Mouse (Mus musculus): ENCODE results near the gene Armh3. TPM values are rescaled to one million over a fixed set of nuclear protein-coding genes. Genes with fewer than 3 reads are reported as not detected.

The Armh3 gene
- polyA plus RNA-seq, 1 experiment: 15.3 TPM

DNA sequence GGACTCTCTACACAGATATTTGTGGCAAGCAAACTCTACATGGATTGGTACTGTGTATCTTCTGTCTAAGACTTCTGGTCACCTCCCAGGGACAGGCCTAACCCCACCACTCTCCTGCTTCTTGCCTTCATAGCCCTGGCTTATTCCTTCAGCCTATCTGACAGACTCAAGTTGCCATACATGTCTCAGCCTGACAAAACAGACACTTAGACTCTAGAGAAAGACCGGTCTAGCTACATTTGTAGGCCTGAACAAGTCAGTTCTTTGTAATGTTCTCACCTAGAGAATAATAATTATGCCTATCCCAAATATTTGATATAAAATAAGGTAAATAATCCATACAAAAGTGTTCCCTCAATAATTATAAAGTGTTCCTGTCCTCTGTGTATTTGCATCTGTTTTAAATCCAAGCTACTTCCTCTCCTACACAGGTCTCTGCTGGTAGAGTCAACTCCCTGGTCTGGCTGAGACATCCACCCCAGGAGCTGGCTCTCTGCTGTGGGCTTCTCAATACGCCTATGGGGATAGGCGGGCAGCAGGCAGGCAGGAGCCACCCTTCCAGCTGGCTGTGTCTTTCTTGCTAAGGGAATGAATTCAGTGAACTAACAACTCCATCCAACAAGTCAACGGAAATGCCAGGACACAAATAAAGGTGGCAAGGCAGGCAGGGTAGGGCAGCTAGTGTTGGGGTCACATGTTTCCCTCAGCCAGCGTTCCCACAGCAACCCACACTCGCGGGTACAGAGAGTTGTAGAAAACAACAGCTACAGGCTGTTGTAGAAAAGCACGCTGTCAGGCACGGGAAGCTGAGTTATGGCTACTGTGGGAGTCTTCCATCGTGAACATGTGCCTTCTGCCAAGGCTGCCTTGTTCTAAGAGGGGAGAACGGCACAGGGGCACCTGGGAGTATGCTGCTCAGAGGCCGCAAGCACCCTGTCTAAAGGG is 161.0 kb downstream of the Armh3 start:
- H3K4me1 ChIP-seq (ENCODE audit: control insufficient read depth, insufficient read depth, low read length): no peaks in the 10 kb centered on the region
- no peak overlapping the region for H3K27ac ChIP-seq (ENCODE audit: insufficient read depth, low read length)
- TF ChIP-seq CTCF (IDR thresholded peaks at IDR 0.05; ENCODE audit: borderline replicate concordance, insufficient read depth, low read length) (no peak), POLR2A (IDR thresholded peaks at IDR 0.05; ENCODE audit: low read depth, low read length) (no peak)
- no peak overlapping the region for H3K4me3 ChIP-seq (ENCODE audit: insufficient read depth, low read length)

DNA sequence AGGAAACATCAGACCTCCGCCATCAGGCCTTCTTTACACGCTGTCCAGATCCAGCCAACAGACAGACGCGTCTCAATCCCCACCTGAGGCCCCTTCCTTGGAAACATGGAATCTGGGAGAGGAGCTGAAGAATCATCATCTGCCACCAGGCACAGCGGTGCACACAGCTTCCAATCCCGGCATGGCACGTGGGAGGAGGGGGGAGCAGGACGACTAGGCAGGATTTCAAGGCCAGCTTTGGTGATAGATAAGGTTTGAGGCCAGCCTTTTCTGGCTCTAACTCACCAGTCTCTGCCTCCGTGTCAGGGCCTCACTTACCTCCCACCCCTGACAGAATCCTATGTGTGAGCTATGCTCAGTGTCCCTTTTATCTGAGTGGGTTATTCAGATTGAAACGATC is 162.8 kb downstream of the Armh3 start:
- no peaks in the 10 kb centered on the region for H3K4me1 ChIP-seq (ENCODE audit: control insufficient read depth, insufficient read depth, low read length)
- no peak overlapping the region for H3K27ac ChIP-seq (ENCODE audit: insufficient read depth, low read length)
- H3K4me3 ChIP-seq (ENCODE audit: insufficient read depth, low read length): no peak overlapping the region
- no peak for TF ChIP-seq POLR2A (IDR thresholded peaks at IDR 0.05; ENCODE audit: low read depth, low read length)
- TF ChIP-seq CTCF (IDR thresholded peaks at IDR 0.05; ENCODE audit: borderline replicate concordance, insufficient read depth, low read length): no peak

DNA sequence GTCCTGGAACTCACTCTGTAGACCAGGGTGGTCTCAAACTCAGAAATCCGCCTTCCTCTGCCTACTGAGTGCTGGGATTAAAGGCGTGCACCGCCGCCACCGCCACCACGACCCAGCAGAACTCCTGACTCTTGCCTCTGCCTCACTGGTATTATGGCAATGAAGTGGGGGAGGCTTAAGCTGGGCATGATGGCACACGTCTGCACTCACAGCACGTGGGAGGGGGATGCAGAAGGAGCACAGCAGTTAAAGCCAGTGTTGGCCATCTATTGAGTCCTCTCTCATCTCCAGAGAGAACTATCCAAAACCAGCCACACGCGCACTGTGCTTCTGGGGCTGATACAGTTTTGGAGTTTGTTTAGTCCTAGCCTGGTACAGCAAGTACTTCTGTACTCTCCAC is 164.6 kb downstream of the Armh3 start:
- TF ChIP-seq POLR2A (IDR thresholded peaks at IDR 0.05; ENCODE audit: low read depth, low read length): no peak
- no peak for TF ChIP-seq CTCF (IDR thresholded peaks at IDR 0.05; ENCODE audit: borderline replicate concordance, insufficient read depth, low read length)
- Histone ChIP-seq H3K4me1 (ENCODE audit: control insufficient read depth, insufficient read depth, low read length) (no peaks in the 10 kb centered on the region), H3K4me3 (ENCODE audit: insufficient read depth, low read length) (no peak overlapping the region), H3K27ac (ENCODE audit: insufficient read depth, low read length) (no peak overlapping the region)

DNA sequence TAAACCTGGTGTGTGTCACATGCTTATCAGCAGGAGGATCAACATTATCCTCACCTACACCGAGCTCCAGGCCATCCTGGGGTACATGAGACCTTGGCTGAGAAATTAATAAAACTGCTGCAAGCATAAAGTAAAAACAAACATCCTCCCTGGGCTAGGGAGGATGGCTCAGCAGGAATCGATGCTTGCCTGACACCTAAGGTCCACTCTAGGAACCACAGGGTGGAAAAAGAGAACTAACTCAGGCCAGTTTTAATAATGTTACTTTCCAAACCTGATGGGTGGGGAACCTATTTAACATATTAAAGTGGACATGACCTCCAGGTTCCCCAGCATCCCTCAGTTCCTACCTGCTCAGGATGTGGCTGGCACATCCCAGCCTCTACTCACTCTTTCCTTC is 167.6 kb downstream of the Armh3 start:
- Histone ChIP-seq H3K4me3 (ENCODE audit: insufficient read depth, low read length) (no peak overlapping the region), H3K4me1 (ENCODE audit: control insufficient read depth, insufficient read depth, low read length) (no peaks in the 10 kb centered on the region), H3K27ac (ENCODE audit: insufficient read depth, low read length) (no peak overlapping the region)
- TF ChIP-seq CTCF (IDR thresholded peaks at IDR 0.05; ENCODE audit: borderline replicate concordance, insufficient read depth, low read length) (no peak), POLR2A (IDR thresholded peaks at IDR 0.05; ENCODE audit: low read depth, low read length) (no peak)

DNA sequence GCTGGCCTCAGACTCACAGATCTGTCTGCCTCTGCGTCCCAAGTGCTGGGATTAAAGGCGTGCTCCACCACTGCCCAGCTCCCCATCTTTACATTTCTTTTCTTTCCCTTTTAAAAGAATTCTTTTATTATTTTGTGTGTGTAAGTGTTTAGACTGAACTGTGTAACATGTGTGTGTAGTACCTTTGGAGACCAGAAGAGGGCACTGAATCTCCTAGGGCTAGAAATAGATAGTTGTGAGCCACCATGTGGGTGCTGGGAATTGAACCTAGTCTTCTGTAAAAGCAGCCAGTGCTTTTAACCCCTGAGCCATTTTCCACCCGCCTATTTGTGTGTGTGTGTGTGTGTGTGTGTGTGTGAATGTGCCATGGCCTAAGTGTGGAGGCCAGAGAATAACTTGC is 170.6 kb downstream of the Armh3 start:
- Histone ChIP-seq H3K27ac (ENCODE audit: insufficient read depth, low read length) (no peak overlapping the region), H3K4me1 (ENCODE audit: control insufficient read depth, insufficient read depth, low read length) (no peaks in the 10 kb centered on the region), H3K4me3 (ENCODE audit: insufficient read depth, low read length) (no peak overlapping the region)
- no peak for TF ChIP-seq CTCF (IDR thresholded peaks at IDR 0.05; ENCODE audit: borderline replicate concordance, insufficient read depth, low read length)
- TF ChIP-seq POLR2A (IDR thresholded peaks at IDR 0.05; ENCODE audit: low read depth, low read length): no peak

DNA sequence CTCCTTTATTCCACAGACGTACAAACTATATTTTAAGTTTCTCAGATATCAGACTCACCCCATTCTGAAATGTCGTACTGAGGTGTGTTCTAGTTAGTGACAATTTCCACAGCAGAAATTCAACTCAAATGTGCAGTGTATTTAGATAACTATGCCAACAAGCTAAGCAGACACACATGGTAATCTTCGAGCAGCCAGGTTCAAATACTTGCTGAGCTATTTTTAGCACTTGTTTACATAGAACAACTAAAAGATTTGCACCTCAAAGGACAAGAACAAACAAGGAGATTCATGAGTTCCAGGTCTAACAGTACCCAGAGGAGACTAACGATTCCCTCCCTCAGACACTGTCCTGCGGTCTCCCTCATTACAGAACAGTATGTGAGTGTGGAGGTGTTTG is 171.2 kb downstream of the Armh3 start:
- H3K4me3 ChIP-seq (ENCODE audit: insufficient read depth, low read length): no peak overlapping the region
- no peak for TF ChIP-seq CTCF (IDR thresholded peaks at IDR 0.05; ENCODE audit: borderline replicate concordance, insufficient read depth, low read length)
- no peak for TF ChIP-seq POLR2A (IDR thresholded peaks at IDR 0.05; ENCODE audit: low read depth, low read length)
- H3K4me1 ChIP-seq (ENCODE audit: control insufficient read depth, insufficient read depth, low read length): no peaks in the 10 kb centered on the region
- H3K27ac ChIP-seq (ENCODE audit: insufficient read depth, low read length): no peak overlapping the region

DNA sequence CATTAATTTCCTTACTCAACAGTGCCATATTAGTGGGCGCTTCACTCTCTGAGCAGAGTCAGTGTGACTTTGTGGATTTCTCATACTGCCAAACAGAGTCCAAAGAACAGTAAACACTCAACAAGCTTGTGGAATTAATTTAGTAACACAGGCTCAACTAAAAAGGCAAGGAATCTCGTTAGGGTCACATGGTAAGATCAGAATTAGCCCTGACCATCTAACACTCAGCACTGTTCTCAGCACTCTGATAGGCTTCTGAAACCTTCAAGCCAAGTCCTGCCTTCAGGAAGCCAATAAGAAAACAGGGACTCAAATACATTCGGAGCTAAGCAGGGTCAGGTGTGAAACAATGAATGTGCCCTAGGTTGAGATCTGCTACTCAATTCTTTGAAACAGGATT is 172.1 kb downstream of the Armh3 start:
- H3K4me1 ChIP-seq (ENCODE audit: control insufficient read depth, insufficient read depth, low read length): no peaks in the 10 kb centered on the region
- H3K4me3 ChIP-seq (ENCODE audit: insufficient read depth, low read length): no peak overlapping the region
- TF ChIP-seq CTCF (IDR thresholded peaks at IDR 0.05; ENCODE audit: borderline replicate concordance, insufficient read depth, low read length) (no peak), POLR2A (IDR thresholded peaks at IDR 0.05; ENCODE audit: low read depth, low read length) (no peak)
- H3K27ac ChIP-seq (ENCODE audit: insufficient read depth, low read length): no peak overlapping the region

DNA sequence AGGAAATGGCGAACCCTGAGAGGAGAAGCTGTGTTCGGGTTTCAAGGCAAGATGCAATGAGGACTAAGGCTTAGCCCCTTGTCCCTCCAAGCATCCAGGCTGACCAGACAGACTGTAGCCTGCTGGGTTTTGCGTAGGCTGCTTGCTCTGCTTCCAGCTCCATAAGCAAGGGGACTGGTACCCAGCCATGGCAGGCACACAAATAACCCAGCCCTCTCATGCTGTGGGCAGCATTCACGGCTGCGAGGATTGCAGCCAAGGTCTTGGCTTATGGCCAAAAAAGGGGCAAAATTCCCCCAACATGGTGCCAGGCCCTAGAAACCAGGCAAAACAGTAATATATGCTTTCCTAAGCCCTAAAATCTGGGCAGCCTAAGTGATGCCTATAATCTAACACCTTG is 176.5 kb downstream of the Armh3 start:
- no peaks in the 10 kb centered on the region for H3K4me1 ChIP-seq (ENCODE audit: control insufficient read depth, insufficient read depth, low read length)
- no peak for TF ChIP-seq POLR2A (IDR thresholded peaks at IDR 0.05; ENCODE audit: low read depth, low read length)
- no peak for TF ChIP-seq CTCF (IDR thresholded peaks at IDR 0.05; ENCODE audit: borderline replicate concordance, insufficient read depth, low read length)
- H3K27ac ChIP-seq (ENCODE audit: insufficient read depth, low read length): no peak overlapping the region
- H3K4me3 ChIP-seq (ENCODE audit: insufficient read depth, low read length): no peak overlapping the region

DNA sequence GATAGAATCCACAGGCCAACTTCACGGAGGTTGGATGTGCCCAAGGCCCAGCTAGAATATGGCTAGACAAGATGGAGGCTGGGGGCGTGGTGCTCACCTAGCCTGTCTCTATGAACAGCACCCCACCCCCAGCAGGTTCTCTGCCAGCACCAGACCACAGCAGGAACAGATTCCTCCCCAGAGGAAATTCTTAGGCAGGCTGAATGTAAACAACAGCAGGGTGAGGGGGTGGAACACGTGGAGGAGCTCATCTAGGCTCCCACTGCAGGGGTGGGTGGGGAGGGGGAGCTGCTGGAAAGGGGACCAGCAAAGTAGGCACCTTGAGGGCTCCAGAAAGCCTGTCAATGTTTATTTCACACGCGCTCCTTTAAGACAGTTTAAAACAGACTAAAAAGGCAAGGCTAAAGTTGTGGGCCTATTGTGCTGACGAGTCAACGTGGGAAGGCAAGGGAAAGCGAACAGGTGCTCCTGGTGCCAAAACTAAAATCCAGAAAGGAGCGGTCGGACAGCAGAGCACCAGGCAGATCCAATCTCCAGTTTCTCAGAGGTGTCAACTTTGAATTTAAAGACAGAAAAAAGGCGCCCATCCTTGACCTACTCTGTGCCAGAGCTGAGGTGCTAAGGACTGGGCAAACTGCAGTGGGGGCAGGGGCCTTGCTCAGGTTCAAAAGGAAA is 180.3 kb downstream of the Armh3 start:
- no peak overlapping the region for H3K27ac ChIP-seq (ENCODE audit: insufficient read depth, low read length)
- no peaks in the 10 kb centered on the region for H3K4me1 ChIP-seq (ENCODE audit: control insufficient read depth, insufficient read depth, low read length)
- H3K4me3 ChIP-seq (ENCODE audit: insufficient read depth, low read length): no peak overlapping the region
- TF ChIP-seq CTCF (IDR thresholded peaks at IDR 0.05; ENCODE audit: borderline replicate concordance, insufficient read depth, low read length) (no peak), POLR2A (IDR thresholded peaks at IDR 0.05; ENCODE audit: low read depth, low read length) (no peak)

DNA sequence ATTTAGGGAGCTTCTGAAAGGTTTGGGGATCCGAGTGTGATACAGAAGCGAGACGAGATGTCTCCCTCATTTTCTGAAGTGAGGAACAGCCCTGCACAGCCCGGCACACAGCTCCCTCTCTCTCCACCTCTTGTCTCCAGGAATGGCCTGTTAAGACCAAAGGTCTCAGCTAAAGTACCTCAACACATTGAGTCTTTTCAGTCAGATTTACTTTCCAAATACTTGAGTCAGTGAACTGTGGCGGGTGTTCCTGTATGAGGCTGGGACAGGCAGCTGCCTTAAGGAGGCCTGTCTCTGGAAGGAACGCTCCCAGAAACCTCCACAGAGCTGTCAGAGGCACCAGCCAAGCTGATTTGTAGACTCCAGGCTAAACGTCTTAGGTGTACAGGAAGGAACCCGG is 181.6 kb downstream of the Armh3 start:
- Histone ChIP-seq H3K4me3 (ENCODE audit: insufficient read depth, low read length) (no peak overlapping the region), H3K4me1 (ENCODE audit: control insufficient read depth, insufficient read depth, low read length) (no peaks in the 10 kb centered on the region), H3K27ac (ENCODE audit: insufficient read depth, low read length) (no peak overlapping the region)
- TF ChIP-seq CTCF (IDR thresholded peaks at IDR 0.05; ENCODE audit: borderline replicate concordance, insufficient read depth, low read length) (no peak), POLR2A (IDR thresholded peaks at IDR 0.05; ENCODE audit: low read depth, low read length) (no peak)
